Mouse (Mus musculus): ENCODE measurements around the gene Egfem1.

- TF ChIP-seq POLR2A (IDR thresholded peaks at IDR 0.05; ENCODE audit: borderline replicate concordance, control insufficient read depth, low read depth, low read length) (no peak), CTCF (IDR thresholded peaks at IDR 0.05; ENCODE audit: control insufficient read depth, insufficient read depth, low read length) (no peak)
Measured at GRCm38 (mm10) chr3:29132054-29132931, 50.5 kb downstream of the Egfem1 start.
